Mouse (Mus musculus) layer of hippocampus, postnatal 36 days (tissue): ENCODE results near the gene Lif. TPM values are rescaled to one million over a fixed set of nuclear protein-coding genes. Genes with fewer than 3 reads are reported as not detected.

Experiments
- DNase-seq, 2 experiments: peaks; one replicate each; pipeline ENCODE4 v3.0.0; 2022
- total RNA-seq, 2 experiments: library from RNA; stranded (reverse); gene quantifications; 2 replicates each; pipeline ENCODE4 v1.2.3; 2021

Gene Lif
- total RNA-seq, 2 experiments from 2014 or later, result 1.4 to 1.7 TPM

DNA sequence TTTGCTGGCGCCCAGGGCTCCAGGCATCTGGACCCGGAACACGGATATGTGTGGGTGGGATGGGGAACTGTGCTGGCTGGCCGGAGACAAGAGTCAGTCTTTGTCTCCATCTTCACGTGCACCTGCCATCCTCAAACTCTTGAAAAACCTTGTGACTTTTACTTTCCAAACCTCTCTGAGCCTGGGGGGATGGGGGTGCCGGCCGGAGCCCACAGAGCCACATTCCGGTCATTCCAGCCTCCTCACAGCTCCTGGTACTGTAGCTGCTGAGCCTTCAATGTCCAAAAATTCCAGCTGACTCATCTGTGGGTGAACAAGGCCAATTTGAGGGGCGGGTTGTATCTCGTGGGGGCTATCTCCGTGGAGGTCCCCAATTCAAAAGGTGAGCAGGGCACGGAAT lies 41.8 kb downstream of the Lif start:
- no peak for DNase-seq

DNA sequence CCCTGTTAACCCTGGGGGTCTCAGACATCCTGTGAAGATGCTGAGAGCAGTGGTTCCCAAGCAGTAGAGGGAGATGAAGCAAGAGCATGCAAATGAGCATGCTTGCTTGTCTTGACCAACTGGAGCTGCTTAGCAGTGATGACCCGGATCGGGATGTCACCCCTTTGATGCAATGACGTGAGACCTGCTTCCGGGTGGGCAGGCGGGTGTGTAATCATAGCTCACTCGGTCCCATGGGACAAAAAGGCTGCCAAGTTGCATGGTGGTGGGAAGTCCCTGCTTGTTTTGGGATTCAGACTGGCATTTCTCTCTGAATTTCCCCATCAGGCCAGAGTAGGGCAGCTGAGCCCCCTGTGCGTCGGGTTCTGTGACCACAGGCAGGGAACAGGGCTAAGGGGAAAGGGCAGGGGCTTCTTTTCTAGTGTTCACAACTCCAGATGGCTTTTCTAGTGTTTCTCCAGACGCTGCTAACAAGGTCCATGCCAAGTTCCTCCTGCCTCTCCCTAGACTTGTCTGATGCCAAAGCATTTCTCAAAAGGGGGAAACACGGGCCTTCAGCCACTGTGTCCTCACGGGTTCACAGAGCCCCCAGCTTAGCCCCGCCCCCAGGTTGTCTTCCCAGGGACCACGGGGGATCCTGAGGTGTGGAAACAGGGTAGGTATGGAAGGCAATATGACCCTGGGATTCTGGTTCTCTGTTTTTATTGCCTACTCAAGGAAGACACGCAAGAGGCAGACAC lies 42.5 kb downstream of the Lif start:
- no peak for DNase-seq

DNA sequence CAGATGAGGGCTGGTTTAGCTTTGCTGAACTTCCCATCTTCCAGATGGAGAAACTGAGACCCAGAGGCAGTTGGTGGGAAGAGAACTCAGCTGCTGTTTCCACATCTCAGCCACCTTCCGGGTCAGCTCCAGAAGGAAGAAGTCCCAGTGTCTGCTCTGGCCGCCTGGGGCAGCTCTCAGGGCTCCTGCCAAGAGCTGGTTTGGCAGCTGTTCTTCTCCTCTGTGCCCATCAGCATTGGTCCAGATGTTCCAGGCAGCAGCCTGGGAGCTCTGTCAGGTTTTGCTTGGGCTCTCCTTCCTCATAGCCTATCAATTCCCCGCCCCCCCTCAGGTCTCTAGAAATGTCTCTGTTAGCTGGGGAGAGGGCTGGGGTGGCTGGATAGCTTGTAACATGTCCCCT lies 43.3 kb downstream of the Lif start:
- DNase-seq, result no peak

DNA sequence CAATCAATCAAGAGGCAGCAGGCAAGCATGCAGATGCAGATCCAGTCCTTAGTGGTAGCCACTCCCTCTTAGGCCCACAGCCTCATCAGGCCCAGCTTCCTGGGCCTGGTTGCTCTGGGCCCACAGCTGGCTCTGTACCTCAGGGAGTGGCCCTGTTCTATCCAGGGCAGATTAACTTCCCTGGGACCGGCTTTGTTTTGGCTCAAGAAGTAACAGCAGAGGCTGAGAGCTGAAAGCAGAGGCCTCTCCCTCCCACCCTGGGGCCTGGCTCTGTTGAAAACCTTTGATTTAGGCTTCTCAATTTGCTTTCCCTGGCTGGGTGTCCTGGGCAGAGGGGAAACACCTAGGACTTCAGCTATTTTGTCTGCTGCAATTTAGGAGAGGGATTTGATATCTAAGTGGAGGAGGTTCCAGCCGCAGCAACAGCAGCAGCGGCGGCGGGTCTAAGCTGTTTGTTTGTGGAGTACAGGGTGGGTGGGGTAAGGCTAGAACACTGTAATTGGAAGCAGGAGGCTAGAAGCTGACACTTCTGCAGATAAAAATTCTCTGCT lies 45.1 kb downstream of the Lif start:
- DNase-seq, result no peak

DNA sequence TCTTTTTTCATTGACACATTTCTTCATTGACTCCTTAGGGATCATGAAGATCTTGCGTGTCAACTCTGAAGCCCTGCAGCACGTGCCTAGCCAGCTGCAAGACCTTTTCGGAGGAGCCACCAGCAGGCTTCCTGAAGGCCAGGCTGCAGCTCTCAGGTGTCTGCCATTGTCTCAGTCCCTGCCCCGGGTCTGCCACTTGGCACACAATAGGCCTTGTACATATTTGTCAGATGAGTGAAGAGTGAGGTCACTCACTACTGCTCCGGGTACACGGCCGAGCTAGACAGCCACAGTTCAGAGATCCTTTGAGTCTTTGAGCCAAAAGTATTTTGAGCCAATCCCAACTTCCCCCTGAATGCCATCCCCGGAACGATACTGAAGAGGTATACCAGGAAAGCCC lies 45.7 kb downstream of the Lif start:
- no peak for DNase-seq

DNA sequence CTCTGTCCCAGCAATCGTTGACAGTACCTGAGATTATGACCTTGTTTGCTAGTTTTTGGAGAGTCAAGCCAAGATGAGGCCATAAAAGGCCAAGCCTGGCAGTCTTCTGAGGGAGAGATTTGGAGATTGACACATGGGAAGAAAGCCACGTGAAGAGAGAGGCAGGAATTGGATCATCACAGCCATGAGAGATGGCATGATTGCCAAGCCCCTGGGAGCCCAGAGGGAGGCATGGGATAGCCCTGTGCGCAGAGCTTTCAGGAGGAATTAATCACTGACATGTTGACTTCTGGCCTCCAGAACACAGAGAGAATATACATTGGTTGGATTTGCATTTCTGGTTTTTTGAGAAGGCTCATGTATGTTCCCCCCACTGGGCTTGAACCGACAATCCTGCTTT lies 46.8 kb downstream of the Lif start:
- no peak for DNase-seq

GRCm38 (mm10) chr11:4305090-4305489 lies 47.7 kb downstream of the Lif start:
- no peak for DNase-seq

DNA sequence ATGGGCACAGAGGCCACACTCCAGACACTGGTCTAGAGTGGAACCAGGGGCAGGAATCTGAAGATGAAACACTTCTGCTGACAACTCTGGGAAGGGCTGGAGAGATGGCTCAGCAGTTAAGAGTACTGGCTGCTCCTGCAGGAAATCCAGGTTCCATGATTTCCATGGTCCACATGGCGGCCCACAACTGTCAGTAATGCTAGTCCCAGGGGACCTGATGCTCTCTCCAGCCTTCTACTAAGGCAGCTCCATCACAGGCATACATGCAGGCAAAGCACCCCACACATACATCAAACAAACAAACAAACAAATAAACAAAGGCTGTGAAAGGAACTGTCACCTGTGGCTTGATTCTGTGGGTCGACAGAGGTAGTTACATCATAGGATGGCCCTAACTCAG lies 48.7 kb downstream of the Lif start:
- no peak for DNase-seq

GRCm38 (mm10) chr11:4308060-4308513 lies 50.7 kb downstream of the Lif start:
- DNase-seq, result no peak

DNA sequence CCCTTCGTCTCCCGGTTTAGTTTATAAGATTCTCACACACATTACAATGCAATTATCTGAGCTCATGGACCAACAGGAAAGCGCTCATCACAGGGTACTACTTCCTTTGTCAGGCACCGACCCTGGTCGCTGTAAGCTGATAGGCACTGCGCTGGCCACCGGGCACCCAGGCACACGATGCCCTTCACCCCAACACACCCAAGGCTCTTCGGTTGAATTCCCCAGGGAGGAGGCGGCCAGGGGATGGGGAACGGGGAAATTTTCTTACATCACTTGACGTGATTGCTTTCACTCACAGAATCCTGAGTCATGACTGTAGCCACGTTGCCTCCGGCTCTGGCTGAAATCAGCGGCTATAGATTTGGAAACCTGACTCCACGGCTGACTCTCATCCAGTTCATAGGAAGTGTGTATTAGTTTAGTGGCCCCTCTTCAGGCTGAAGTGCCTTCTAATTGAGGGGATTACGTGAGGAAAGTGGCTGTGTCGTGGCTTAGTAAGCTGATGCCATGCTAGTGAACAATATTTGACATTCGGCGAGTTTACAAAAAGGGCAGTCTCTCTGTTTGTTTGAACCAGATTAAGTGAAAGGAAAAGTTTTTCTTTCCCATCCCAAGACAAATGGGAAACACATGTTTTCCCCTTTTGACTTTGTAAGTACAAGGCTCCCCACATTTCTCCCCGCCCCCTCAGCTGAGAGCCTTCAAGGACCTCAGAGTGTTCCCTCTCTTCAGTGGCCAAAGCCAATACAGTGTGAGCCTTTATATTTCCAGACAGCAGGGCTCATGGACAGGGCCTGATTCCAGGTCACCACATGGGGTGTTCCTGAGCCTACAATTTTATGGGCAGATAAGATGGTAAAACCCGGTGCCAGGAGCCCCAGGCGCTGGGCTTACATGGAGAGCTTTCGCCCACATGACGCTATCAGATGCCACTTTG lies 51.4 kb downstream of the Lif start:
- DNase-seq, result no peak

DNA sequence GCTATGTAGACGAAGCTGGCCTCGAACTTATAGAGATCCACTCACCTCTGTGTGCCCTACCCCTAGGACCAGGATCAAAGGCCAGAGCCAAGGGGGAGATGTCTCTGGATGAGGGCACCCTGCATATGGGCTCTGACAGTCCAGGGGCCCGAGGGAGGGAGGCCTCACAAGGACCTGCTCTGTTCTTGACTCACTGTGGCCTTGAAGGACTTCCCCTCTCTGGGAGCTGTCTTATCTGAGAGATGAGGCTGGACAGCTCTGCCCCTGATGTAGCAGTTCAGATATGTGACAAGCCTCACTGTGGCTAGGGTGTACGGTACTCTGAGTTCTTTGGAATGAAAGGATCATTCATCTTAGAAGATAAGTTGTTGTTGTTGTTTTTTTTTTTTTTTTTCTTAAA lies 52.3 kb downstream of the Lif start:
- no peak for DNase-seq

DNA sequence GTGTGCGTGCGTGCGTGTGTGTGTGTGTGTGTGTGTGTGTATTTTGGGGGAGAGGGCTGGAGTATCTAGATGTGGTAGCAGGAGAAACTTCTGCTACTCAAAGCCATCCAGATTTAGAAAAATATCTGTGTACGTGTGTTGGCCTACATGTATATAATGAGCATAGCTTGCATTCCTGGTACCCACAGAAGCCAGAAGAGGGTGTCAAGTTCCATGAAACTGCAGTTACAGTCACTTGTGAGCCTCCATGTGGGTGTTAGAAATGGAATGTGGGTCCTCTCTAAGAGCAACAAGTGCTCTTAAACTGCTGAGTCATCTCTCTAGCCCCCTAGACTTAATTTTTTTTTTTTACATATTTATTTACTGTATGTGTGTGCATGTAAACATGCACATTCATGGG lies 53.0 kb downstream of the Lif start:
- DNase-seq, result no peak

DNA sequence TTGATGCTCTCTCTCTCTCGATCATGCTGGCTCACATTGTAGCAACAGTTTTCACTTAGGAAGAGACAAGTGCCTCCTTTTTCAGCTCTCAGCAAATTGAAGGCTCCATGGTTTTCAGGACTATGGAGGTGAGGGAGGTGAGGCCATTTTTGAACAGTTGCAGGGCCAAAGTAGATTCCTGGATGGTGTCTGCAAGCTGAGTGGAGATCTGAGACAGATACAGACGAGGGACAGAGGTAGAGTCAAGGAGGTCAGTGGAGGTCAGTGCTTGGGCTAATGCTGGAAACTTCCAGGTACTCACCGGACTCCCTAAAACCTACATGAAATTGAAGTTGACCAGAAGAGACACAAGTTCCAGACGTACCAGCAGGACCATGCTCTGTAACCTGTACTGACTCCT lies 54.8 kb downstream of the Lif start:
- no peak for DNase-seq

- no peak for DNase-seq
Observed at GRCm38 (mm10) chr11:4317287-4317686, 59.9 kb downstream of the Lif start.

DNA sequence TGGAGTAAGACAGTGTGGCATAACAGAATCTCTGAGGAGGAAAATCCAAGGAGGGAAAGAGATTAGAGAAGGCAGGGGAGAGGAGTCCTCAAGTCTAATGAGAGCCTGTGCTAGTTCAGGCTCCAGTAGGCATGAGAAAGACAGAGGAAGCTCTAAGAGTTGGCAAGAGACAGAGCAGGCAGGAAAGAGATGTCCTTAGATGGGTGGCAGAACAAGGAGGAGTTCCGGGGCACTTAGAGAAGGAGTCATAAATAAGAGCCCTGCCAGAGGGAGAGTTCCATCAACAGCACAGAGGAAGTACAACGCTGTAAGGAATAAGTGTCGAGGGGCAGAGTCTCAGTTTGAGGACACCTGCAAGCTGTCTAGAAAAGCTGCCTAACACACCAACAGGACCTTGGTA lies 60.7 kb downstream of the Lif start:
- no peak for DNase-seq

GRCm38 (mm10) chr11:4319212-4319955 lies 62.0 kb downstream of the Lif start:
- no peak for DNase-seq

- DNase-seq, result no peak
Observed at GRCm38 (mm10) chr11:4320876-4321275, 63.5 kb downstream of the Lif start.

Other genes with a start within 250 kb of the Lif start
- under 1 TPM; 0.13 to 0.40 TPM for gene Sec14l4, start 226.1 kb upstream of the Lif start, total RNA-seq
- 1 to 10 TPM; 1.1 to 1.2 TPM for gene Sec14l3, start 192.7 kb upstream of the Lif start, total RNA-seq
- gene Mtfp1, start 162.1 kb upstream of the Lif start, total RNA-seq, result 100 to 1,000 TPM; 118 TPM
- 10 to 100 TPM; 52.5 to 57.4 TPM for gene Sec14l2, start 134.1 kb upstream of the Lif start, total RNA-seq
- 10 to 100 TPM; 32.4 to 35.7 TPM for gene Rnf215, start 122.4 kb upstream of the Lif start, total RNA-seq
- 10 to 100 TPM; 10.1 to 12.0 TPM for gene Ccdc157, start 97.3 kb upstream of the Lif start, total RNA-seq
- gene Sf3a1, start 97.2 kb upstream of the Lif start, total RNA-seq, result 10 to 100 TPM; 74.8 to 76.3 TPM
- 10 to 100 TPM; 28.6 TPM for gene Tbc1d10a, start 70.8 kb upstream of the Lif start, total RNA-seq
- gene Castor1, start 39.3 kb upstream of the Lif start, total RNA-seq, result 1 to 10 TPM; 2.9 to 4.8 TPM
- gene Osm, start 21.1 kb upstream of the Lif start, total RNA-seq, result not detected
- under 1 TPM in 1 of 2 experiments, not detected in 1; 0.60 TPM for gene Hormad2, start 183.5 kb downstream of the Lif start, total RNA-seq